Mouse (Mus musculus) macrophage (primary cell): ENCODE results near the gene Edc3. TPM values are rescaled to one million over a fixed set of nuclear protein-coding genes. Genes with fewer than 3 reads are reported as not detected.
A peak's percentile ranks its signal among the peaks of the same experiment; 100 is the strongest.
"Not testable (repeated sequence)": the region's sequence is repeated elsewhere in the genome, so short reads cannot be mapped to it uniquely, and the experiment has no call there.

Experiments used
- H3K27ac ChIP-seq: fragments of 350-480 bp; formaldehyde crosslinking; 2 replicates; pipeline ENCODE4 v1.9.0; 2021
- H3K36me3 ChIP-seq: fragments of 350-480 bp; formaldehyde crosslinking; 2 replicates; pipeline ENCODE4 v1.9.0; 2021; ENCODE audit errors: inconsistent target
- H3K4me3 ChIP-seq: fragments of 350-480 bp; formaldehyde crosslinking; 2 replicates; pipeline ENCODE4 v1.9.0; 2021; ENCODE audit errors: inconsistent target
- H3K79me2 ChIP-seq: fragments of 350-480 bp; formaldehyde crosslinking; 2 replicates; pipeline ENCODE4 v1.9.0; 2021; ENCODE audit errors: inconsistent target
- WGBS: methylation state at CpG from one replicate; pipeline ENCODE4 v1.1.7; 2026; ENCODE audit warnings: inconsistent platforms; ENCODE audit not compliant: missing documents; 5-methylcytosine and 5-hydroxymethylcytosine counted together
- polyA plus RNA-seq: library from polyadenylated mRNA; stranded (reverse); fragments of 250-400 nt; gene quantifications from 3 replicates; pipeline ENCODE4 v1.2.4, GENCODE M21; 2018; ENCODE audit warnings: inconsistent platforms

Gene Edc3
- polyA plus RNA-seq, 1 experiment from 2014 or later, result 5.3 TPM

DNA sequence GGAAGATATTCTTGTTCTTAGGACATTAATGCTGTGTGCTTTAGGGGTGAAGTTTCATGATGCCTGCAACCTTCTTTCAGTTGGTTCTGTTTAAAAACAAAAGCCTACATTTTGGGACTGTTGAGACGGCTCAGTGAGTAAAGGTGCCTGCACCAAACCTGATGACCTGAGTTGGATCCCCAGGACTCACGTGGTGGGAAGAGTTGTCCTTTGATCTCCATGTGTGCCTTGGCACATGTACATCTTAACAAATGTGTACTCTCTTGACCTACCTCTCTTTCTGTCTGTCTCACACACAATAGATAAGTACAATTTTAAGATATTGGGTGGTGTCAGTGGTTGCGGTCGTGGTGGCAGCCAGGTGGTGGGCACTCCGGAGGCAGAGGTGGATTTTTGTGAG is 22.3 kb upstream of the Edc3 start:
- H3K27ac ChIP-seq, result no peak overlapping the region
- no peaks in the 10 kb centered on the region for H3K79me2 ChIP-seq
- no peaks in the 10 kb centered on the region for H3K36me3 ChIP-seq
- no peak overlapping the region for H3K4me3 ChIP-seq
- WGBS, result 94% methylated on average over 2 of the region's 5 CpGs

DNA sequence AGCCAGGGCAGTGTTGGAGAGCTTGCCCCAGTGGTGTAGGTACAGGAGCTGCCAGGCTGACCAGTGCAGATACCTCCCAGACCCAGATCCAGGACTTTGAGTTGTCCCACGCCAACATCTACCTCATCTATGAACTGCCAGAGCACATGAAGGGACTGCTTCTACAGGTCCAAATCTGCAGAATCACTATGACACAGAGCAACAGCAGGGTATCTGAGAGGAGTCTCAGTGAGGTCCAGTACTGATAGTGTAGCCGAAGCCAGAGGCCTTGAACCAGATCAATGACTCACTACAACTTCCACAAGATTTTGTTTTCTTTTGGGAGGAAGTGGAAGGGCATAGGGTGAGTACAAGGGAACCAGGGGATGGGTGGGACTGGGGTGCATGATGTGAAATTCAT is 20.6 kb upstream of the Edc3 start, which contains the start of gene Cyp1a1:
Gene Cyp1a1 (plus strand): TSS at position 178 of the 400 bp plus-strand sequence.
- no peaks in the 10 kb centered on the region for H3K79me2 ChIP-seq
- no peak within 1 kb of the TSS for H3K27ac ChIP-seq
- H3K36me3 ChIP-seq, result no peaks in the 10 kb centered on the region
- H3K4me3 ChIP-seq, result no peak within 1 kb of the TSS
- 84% methylated on average over 2 of the region's 2 CpGs for WGBS

DNA sequence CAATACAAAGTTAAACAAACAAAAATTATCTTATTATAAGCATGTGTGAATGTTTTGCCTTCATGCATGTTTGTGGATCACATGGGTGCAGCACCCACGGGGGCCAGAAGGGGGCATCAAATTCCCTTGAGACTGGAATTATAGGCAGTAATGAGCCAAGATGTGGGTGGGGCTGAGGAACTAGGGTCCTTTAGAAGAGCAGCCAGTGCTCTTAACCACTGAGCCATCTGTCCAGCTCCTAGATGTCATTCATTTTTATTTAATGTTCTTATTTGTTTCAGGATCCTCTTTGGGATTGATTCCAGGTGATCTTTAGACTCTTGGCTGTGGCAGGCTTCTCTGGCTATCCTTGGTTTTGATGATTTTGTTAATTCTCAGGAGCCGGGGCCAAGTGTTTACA is 20.2 kb upstream of the Edc3 start:
- Histone ChIP-seq H3K79me2 (no peaks in the 10 kb centered on the region), H3K36me3 (no peaks in the 10 kb centered on the region), H3K27ac (no peak overlapping the region), H3K4me3 (no peak overlapping the region)
- WGBS, result 65% methylated on average over 2 of the region's 2 CpGs

DNA sequence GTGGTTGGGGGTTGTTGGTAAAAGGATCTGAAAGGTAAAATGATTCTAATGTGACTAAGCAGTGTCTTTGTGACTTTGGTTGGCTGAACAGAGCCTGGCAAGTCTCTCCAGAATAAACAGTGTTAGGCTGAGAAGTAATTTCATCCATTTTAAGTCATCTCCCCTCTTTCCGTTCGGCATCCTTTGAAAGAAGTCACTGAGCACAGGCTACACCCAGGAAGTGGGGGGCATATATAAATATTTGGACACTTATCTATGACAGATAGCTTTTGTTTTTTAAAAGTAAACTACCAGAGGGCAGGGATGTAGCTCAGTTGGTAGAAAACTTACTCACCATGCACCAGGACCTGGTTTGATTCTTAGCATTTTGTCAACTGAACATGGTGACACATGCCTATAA is 19.7 kb upstream of the Edc3 start:
- H3K79me2 ChIP-seq, result no peaks in the 10 kb centered on the region
- WGBS, result 100% methylated on average over 2 of the region's 2 CpGs

DNA sequence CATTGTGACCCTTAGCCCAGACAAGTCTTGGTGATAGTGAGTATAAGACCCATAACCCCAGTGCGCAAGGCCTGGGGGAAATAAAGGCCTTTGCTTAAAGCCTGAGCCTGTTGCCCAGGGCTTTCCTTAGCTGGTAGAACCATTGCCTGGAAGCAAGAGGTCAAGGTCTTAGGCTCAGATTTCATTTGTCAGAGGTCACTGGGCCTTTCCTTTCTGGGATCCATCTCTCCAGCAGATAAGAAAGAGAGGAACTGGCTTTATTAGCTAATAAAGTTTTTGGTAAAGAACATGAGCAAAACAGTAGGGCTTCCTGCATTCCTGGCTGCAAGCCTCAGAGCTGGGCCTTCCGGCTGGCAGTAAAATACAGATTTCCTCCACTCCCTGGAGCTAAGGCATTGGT is 14.2 kb upstream of the Edc3 start:
- no peak overlapping the region for H3K4me3 ChIP-seq
- no peaks in the 10 kb centered on the region for H3K36me3 ChIP-seq
- no peaks in the 10 kb centered on the region for H3K79me2 ChIP-seq
- H3K27ac ChIP-seq, result no peak overlapping the region
- 87% methylated on average over 2 of the region's 2 CpGs for WGBS

More for the DNA sequence above, 19.7 kb upstream of the Edc3 start:
- H3K4me3 ChIP-seq, result no peak overlapping the region
- H3K36me3 ChIP-seq, result no peaks in the 10 kb centered on the region
- no peak overlapping the region for H3K27ac ChIP-seq

DNA sequence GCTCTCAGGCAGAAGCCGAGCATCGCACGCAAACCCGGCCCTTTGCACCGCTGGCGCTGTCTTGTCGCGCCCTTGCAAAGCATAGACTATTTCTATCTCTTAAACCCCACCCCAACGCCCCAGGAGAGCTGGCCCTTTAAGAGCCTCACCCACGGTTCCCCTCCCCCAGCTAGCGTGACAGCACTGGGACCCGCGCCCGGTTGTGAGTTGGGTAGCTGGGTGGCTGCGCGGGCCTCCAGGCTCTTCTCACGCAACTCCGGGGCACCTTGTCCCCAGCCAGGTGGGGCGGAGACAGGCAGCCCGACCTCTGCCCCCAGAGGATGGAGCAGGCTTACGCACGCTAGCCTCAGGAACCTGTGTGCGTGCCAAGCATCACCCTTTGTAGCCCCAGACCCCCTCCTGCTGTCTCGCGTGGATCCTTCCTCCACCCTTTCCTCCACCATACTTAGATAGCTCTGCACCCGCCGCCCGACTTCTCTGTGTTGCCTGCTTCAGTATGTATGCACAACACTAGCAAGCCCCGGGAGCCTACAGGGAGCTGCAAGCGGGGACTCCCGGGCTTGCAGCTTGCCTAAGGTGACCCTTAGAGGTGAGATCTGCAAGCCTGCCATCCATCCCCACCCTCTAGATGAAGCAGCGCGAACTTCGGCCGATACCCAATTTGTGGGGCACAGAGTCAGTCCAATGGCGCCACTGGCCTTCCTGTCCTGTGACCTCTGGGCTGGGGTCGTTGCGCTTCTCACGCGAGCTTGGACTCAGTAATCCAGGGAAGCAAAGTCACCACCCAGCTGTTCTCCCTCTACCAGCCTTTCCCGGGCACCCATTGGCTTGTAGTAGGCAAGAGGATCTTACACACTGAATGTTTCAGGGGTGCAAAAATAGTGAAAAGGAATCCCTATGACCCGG is 11.7 kb upstream of the Edc3 start:
- Histone ChIP-seq H3K4me3 (no peak overlapping the region), H3K27ac (no peak overlapping the region), H3K79me2 (no peaks in the 10 kb centered on the region), H3K36me3 (no peaks in the 10 kb centered on the region)
- WGBS, result 6% methylated on average over 37 of the region's 42 CpGs

DNA sequence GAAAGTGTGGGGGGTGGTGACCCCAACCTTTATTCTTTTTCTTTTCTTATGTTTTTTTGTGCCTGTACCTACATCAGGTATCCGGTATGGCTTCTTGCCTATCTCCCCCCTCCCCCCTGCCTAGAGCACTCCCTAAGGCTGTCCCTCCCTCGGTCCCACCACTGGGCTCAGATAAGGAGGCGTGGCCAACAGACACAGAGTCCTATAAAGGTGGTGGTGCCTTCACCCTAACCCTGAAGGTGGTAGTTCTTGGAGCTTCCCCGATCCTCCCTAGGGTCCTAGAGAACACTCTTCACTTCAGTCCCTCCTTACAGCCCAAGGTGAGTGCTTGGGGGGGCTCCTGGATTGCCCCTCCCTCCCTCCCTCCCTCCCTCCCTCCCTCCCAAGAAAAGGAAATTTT is 11.0 kb upstream of the Edc3 start:
- no peaks in the 10 kb centered on the region for H3K36me3 ChIP-seq
- no peak overlapping the region for H3K4me3 ChIP-seq
- H3K27ac ChIP-seq, result no peak overlapping the region
- WGBS, result 48% methylated on average over 4 of the region's 4 CpGs
- H3K79me2 ChIP-seq, result no peaks in the 10 kb centered on the region

DNA sequence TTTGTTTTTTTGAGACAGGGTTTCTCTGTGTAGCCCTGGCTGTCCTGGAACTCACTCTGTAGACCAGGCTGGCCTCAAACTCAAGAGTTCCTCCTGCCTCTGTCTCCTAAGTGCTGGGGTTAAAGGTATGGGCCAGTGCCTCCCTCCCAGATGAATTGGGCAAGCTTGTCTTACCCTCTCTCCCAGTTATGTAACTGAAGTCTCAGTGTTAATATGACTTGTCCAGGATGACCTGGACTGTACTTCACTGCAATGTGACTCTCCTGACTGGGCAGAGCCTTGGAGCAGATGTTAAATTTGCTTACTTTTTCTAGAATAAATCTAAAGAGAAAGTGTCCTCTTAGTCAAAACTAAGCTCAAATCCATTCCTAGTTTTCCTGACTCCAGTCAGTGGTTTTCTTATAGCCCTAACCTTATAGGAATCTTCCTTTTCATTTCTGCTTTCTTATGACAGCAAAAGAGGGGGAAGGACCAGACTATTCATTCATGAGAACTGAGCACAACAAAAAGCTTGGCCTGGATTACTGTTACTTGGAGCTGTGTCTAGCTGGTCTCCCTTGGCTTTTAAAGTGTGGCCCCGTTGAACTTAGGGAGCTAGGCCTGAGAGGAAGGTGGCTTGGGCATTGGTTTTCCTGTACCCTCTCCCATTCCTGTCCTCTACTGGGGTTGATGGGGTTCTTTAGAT is 9.7 kb upstream of the Edc3 start:
- Histone ChIP-seq H3K4me3 (no peak overlapping the region), H3K36me3 (no peaks in the 10 kb centered on the region), H3K27ac (no peak overlapping the region), H3K79me2 (no peaks in the 10 kb centered on the region)
- WGBS, result 54% methylated on average over 1 of the region's 1 CpGs

DNA sequence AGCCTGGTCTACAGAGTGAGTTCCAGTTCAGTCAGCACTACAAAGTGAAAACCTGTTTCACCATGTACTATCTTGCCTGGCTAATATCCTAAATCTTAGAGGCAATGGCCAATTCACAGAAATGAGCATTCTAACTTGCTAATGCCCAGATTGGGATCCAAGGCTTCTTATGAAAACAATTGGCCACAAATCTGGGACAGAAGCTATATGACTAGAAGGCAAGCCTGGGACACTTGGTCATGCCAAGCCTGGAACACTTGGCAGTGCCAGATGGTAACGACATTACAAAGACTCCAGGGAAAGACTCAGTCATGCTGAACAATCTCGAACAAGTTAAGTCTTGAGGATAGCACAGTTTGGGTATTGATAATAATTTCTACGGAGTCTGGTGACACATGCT is 1.8 kb upstream of the Edc3 start:
- no peak overlapping the region for H3K4me3 ChIP-seq
- H3K36me3 ChIP-seq, result no peaks in the 10 kb centered on the region
- peaks cover 30% of the 10 kb centered on the region for H3K79me2 ChIP-seq
- WGBS, result 98% methylated on average over 3 of the region's 3 CpGs
- H3K27ac ChIP-seq, result no peak overlapping the region

DNA sequence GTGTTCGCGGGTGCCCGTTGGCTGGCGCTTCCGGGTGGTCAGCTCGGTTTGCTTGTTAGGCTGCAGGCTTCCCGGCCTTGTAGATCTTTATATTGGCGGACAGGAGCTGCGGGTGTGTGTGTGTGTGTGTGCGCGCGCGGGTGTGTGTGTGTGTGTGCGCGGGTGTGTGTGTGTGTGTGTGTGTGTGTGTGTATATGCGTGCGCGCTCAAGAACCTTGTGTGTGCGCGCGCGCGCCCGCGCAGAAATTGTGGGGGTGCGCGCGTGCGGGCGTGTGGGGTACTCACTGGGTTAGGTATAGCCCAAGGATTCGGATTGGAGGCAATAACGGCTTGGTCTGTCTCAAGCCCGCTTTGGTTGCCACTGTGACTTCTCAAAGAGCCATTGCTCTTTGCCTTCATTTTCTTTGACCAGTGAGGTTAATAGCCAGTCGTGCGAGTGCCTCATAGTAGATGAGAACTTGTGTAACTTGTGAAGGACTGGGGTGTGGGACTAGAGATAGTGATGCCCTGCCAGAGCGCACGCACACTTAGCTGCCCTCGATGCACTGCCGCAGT is 457 bp downstream of the Edc3 start:
- H3K36me3 ChIP-seq, result peaks cover 8% of the 10 kb centered on the region; the same call in 1 of the 2 replicates
- 0 out of 2 replicates have a peak overlapping the region, but pooled peaks have one; percentile 12 for H3K27ac ChIP-seq
- 3% methylated on average over 23 of the region's 39 CpGs for WGBS
- H3K79me2 ChIP-seq, result peaks cover 46% of the 10 kb centered on the region
- peak overlapping the region; percentile 58 for H3K4me3 ChIP-seq

DNA sequence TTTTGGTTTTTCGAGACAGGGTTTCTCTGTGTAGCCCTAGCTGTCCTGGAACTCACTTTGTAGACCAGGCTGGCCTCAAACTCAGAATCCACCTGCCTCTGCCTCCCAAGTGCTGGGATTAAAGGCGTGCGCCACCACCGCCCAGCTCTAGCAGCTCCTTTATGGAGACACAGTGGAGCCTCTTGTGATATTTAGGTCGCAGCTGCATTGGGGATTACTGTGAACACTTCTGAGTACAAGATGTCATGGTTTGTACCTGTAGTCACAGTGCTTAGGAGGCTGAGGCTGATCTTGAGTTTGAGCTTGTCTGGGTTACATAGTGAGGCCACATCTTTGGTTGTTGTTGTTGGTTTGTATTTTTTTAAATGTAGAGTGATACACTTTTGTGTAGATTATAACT is 1.9 kb downstream of the Edc3 start:
- Histone ChIP-seq H3K36me3 (peaks cover 20% of the 10 kb centered on the region), H3K79me2 (peaks cover 46% of the 10 kb centered on the region)
- H3K4me3 ChIP-seq, H3K27ac ChIP-seq: not testable (repeated sequence)
- 98% methylated on average over 4 of the region's 5 CpGs for WGBS

DNA sequence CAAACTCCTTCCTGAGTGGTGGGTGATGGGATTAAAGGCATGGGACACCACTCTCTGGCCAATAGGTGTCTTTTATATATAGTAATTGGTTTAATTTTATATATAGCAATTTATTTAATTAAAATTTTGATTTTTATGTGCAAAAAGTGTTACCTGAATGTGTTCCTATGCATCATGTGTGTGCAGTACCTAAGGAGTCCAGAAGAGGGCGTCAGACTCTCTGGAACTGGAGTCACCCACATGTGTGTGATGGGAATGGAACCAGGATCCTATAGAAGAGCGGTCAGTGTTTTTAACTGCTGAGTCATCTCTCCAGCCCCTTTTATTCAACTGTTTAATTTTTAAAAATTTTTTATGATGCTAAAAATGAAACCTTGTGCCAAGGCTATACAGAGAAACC is 3.9 kb downstream of the Edc3 start:
- Histone ChIP-seq H3K79me2 (peaks cover 46% of the 10 kb centered on the region), H3K4me3 (no peak overlapping the region), H3K27ac (no peak overlapping the region), H3K36me3 (peaks cover 40% of the 10 kb centered on the region)
- 85% methylated on average over 2 of the region's 2 CpGs for WGBS

DNA sequence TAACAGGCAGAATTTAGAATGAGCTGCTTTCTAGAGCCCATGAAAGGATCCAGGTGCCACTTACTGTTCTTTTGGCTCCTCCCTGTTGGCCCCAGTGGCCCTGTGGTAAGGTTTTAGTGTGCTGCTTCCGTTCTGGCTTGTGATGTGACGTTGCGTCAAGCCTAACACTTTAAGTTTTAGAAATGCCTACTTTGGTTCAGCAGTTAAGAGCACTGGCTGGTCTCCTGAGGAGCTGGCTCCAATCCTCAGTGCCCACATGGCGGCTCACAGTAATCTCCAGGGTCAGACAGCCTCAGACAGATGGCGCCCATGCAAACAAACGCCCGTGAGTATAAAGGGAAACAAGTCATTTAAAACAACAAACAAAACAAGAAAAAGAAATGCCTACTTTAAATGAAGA is 10.1 kb downstream of the Edc3 start:
- Histone ChIP-seq H3K27ac (no peak overlapping the region), H3K36me3 (peaks cover 60% of the 10 kb centered on the region), H3K4me3 (no peak overlapping the region), H3K79me2 (peaks cover 30% of the 10 kb centered on the region; the same call in 1 of the 2 replicates)
- WGBS, result 79% methylated on average over 7 of the region's 7 CpGs

DNA sequence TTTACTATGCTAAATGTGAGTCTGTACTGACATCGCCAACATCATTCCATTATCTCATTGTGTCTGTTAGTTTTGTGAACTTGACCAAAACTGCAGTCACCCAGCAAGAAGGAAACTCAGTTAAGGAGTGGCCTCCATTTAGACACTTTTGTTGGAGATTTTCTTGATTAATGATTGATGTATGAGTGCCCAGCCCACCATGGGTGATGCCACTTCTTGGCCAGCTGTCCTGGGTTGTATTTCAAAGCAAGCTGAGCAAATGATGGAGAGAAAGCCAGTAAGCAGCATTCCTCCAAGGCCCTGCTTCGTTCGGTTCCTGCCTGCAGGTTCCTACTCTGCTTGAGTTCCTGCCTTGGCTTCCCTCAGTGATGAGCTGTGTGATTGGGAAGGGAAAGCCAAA is 12.4 kb downstream of the Edc3 start:
- H3K79me2 ChIP-seq, result peaks cover 53% of the 10 kb centered on the region
- 88% methylated on average over 3 of the region's 3 CpGs for WGBS
- no peak overlapping the region for H3K27ac ChIP-seq
- peaks cover 41% of the 10 kb centered on the region for H3K36me3 ChIP-seq
- no peak overlapping the region for H3K4me3 ChIP-seq

DNA sequence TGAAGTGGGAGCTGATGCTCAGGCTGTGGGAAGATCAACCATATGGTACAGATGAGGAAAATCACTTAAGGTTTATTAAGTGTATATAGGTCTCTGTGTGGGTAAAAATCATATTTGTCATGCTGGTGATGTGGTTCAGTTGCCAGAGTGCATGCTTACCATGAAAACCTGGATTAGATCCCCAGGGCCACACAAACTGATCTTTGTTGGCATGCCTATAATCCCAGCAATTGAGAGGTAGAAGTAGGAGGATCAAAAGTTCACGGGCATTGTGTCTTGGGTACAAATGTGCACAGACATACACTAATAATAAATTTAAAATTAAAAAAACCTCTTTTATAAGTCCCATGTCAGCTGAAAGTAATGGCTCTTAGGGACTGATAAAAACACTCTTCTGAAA is 14.0 kb downstream of the Edc3 start:
- WGBS, result 86% methylated on average over 1 of the region's 1 CpGs
- Histone ChIP-seq H3K36me3 (peaks cover 39% of the 10 kb centered on the region), H3K4me3 (no peak overlapping the region), H3K27ac (no peak overlapping the region), H3K79me2 (peaks cover 63% of the 10 kb centered on the region)
